Mouse (Mus musculus) retina, adult 2 months (tissue): Measurements from ENCODE around the gene Krtap13.
"Not testable (repeated sequence)": the region's sequence is repeated elsewhere in the genome, so short reads cannot be mapped to it uniquely, and the experiment has no call there.

Experiments used
- DNase-seq: peaks from one replicate; pipeline ENCODE4 v3.0.0-alpha.2; 2012; ENCODE audit warnings: low read depth, low spot score

Gene Krtap13

GRCm38 (mm10) chr16:88751535-88751934 lies at the start of gene Krtap13:
TSS of gene Krtap13 (minus strand) at chr16:88751635.
- DNase-seq, result not testable (repeated sequence)

DNA sequence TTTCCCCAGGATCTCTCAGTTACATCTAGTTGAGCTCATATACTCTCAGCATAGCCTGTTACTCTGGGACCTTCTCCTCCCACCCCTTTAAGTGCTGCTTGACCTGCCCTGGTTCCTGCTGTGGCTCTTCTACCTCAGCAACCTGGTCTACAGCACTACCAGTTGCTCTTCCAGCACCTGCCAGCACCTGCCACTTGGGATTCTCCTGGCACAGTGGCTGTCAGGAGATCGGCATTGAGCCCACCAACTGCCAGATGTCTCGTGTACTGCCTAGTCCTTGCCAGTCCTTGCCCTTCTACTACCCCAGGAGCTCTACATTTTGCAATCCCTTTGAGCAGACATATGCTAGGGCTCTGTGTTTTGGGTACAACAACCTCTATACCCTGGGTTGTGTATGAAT lies 35.4 kb upstream of the Krtap13 start:
- DNase-seq, result no peak

GRCm38 (mm10) chr16:88777596-88777995 lies 26.2 kb upstream of the Krtap13 start, which contains the start of gene Gm5965:
TSS of gene Gm5965 (plus strand) at chr16:88777896.
- DNase-seq, result no peak

DNA sequence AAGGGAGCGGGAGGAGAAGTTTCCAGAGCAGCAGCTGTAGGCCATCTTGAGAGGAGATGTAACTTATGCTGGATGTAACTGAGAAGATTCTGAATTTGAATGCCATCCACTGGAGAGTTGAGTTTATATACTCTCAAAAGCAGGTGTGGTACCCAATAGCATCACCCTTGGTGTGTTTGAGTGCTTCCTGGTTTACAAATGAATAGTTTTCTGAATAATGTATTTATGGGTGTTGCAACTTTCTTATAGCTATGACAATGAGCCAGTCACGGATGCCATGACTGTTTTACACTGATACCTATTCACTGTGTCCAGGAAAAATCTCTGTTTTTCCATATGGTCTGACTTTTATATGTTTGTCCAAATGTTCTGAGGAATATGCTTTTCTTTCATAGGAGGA lies 22.7 kb upstream of the Krtap13 start, which contains the start of gene 2310057N15Rik:
Gene 2310057N15Rik (minus strand): TSS at position 101 of the 400 bp plus-strand sequence.
- DNase-seq, result no peak

GRCm38 (mm10) chr16:88758547-88758946 lies 7.1 kb upstream of the Krtap13 start, which contains the start of gene 2310034C09Rik:
TSS of gene 2310034C09Rik (plus strand) at chr16:88758847.
- DNase-seq, result not testable (repeated sequence)

DNA sequence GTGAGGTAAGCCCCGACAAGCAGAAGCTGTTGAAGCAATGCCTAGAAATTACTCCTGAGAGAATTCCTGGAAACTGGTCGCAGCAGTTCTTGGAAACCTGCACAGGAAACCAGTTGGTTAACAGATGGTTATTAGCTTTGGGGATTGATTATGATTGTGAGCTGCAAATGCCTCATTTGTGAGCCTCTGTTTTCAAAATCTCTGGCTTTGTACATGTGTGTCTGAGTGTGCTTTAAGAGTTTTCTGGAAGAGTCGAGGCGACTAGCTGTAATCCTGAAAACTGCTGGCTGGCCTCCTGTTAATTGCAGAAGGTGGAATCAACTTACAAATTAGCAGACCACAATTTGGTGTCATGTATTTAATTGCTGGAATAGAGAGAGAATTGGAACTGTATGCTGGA lies 3.5 kb downstream of the Krtap13 start:
- DNase-seq, result no peak

DNA sequence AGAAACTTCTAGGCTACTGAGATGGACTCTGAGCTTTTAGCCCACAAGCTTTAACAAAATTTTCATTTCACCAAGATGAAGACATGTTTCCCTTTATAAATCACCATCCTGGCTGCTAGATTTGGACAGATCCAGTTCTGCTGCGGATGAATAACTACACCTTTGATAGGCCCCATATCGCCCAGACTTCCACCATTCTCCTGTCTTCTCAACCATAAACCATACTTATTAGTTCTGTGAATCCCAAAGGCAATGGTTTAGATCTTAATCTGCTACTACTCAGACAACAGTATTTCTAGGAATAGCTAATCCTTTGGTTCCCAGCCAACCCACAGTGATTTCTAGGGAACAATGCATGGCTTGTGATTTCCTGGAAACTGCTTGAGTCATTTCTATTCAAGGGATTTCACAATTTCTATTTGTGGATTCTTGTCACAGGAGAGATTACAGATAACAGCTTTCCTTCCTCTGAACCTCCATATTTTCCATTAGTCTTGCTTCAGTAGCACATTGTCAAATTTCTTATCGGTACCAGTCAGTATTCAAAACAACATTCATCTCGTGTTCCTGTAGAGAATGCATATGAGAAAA lies 6.6 kb downstream of the Krtap13 start:
- no peak for DNase-seq

DNA sequence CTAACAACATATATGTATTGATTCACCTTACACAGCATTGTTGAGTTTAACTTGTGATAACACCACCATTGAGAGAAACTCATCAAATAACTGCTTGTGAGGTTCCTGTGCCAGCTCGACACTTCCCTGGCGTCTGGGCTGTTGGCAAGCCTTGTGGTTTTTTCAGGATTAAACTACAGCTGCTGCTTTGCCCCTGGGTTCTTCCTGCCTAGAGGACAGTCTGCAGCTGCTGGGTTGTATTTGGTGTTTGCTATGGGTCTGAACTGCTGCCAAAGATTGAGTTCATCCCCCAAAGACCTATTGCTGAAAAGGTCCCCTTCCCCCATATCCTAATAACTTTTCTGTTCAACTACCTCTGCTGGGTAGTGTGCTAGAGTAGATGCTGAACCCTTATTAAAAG lies 16.0 kb downstream of the Krtap13 start:
- DNase-seq, result no peak

DNA sequence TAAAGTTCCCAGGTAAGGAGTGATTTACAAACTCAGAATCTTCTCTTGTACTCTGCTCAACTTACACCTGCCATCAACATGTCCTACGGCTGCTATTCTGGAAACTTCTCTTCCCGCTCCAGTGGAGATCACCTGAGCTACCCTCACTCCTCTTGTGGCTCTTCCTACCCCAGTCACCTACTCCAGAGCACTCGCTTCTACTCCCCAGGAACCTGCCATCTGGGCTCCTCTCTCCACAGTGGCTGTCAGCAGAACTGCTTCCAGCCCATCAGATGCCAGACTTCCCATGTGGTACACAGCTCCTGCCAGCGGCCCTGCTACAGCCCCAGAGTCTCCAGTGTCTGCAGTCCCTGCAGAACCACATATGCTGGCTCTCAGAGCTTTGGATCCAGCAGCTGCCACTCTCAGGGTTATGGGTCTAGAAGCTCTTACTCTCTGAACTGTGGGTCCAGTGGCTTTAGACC lies 22.6 kb downstream of the Krtap13 start, which contains the start of gene Krtap13-1:
Gene Krtap13-1 (plus strand): TSS at position 51 of the 464 bp plus-strand sequence.
- no peak for DNase-seq

GRCm38 (mm10) chr16:88720031-88720430 lies 31.4 kb downstream of the Krtap13 start:
- DNase-seq, result no peak

GRCm38 (mm10) chr16:88716549-88716948 lies 34.9 kb downstream of the Krtap13 start:
- DNase-seq, result no peak

- no peak for DNase-seq
Measured at GRCm38 (mm10) chr16:88711245-88711644, 40.2 kb downstream of the Krtap13 start.

DNA sequence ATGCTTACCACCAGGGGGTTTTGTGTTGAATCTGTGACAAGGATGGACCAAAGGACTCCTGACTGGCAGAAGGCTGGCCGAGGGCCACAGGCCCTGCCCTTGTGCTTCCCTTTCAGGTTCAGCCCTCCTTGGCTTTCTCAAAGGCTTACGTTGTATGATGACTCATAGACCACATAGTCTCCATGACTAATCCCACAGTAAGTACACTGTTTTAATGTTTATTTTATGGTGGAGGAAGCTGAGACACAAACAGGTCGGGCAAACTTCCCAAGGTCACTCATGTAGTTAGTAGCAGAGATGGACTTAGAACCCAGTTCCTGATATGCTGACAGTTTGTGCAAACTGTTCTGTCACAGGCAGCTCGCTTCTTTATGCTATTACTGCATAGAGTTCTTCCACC lies 40.7 kb downstream of the Krtap13 start:
- DNase-seq, result no peak

DNA sequence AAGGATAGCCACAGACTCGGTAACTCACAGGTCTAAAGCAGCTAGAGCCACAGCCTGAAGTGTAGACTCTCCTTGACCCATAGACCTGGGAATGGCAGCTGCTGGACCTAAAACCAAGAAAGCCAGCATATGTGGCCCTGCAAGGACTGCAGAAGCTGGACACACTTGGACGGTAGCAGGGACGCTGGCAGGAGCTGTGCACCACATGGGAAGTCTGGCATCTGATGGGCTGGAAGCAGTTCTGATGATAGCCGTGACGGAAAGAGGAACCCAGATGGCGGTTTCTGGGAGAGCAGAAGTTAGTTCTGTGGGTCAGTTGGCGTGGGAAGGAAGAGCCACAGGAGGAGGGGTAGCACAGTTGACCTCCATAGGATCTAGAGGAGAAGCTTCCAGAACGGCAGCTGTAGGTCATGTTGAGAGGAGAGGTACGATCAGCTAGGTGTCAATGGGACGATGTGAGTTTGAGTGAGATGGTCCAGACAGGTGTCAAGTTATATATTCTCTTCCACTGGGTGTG lies 43.9 kb downstream of the Krtap13 start, which contains the start of gene 2310061N02Rik:
Gene 2310061N02Rik (minus strand): TSS at position 467 of the 517 bp plus-strand sequence.
- DNase-seq, result no peak

- DNase-seq, result no peak
Measured at GRCm38 (mm10) chr16:88701072-88701864, 50.2 kb downstream of the Krtap13 start.
